Mouse (Mus musculus) lung, postnatal 0 days (tissue): ENCODE measurements around the gene Aven.

Experiments used
- CTCF ChIP-seq: IDR thresholded peaks from 2 replicates; pipeline ENCODE4 v1.5.1; 2016; ENCODE audit warnings: antibody characterized with exemption, mild to moderate bottlenecking
- EP300 ChIP-seq: IDR thresholded peaks from 2 replicates; pipeline ENCODE4 v1.6.1; 2016; ENCODE audit warnings: antibody characterized with exemption, mild to moderate bottlenecking, control low read depth

DNA sequence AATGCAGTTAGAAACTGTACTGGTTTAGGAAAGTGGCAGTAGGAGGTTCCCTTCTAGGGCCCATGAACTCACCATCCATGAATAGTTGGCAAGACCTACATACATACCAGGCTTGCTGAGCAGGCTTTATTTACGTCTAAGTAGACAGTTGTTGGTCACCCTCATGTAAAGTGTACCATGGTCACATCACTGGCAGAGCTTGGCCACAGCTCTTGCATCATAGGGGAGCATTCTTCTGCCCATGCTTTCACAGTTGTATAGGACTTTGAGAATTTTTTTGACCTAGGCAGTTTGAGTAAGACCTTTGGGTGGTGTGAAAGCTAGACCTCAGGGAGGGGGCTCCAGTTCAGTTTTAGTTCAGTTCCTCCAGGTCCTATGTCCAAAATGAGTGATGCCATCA, 104.3 kb downstream of the Aven start:
- TF ChIP-seq CTCF (no peak), EP300 (no peak)
